Mouse (Mus musculus) frontal cortex, adult 2 months (tissue): ENCODE data around the gene Ctrc. TPM values are rescaled to one million over a fixed set of nuclear protein-coding genes. Genes with fewer than 3 reads are reported as not detected.

Source experiments
- DNase-seq, 2 experiments: peaks; one replicate each; pipeline ENCODE4 v3.0.0; 2022; ENCODE audit warnings: low spot score in 1 of 2; ENCODE audit errors: extremely low spot score in 1 of 2
- polyA plus RNA-seq: library from polyadenylated mRNA; depleted of rRNA; stranded (reverse); fragments of >200 nt; gene quantifications from 2 replicates; pipeline ENCODE4 v1.2.3, GENCODE M21; 2012

The Ctrc gene
- polyA plus RNA-seq, 1 experiment, result not detected

DNA sequence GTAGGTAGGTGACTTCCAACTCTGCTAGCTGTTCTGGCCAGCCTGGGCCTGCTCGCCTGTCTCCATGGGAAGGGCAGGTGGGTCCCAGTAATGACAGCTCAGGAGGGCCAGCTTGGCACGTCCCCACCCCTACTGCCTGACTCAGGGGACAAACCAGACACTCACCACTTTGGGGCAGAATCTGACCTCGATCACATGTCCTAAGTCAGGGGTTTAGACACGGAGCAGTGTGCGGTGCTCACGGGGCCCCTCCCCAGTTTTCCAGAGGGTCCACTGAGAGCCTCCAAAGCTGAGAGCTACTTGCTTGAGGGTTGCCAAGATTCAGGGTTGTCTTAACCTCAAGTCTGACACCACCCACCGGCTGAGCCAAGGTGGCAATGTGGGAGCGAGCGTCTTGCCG, 21.9 kb upstream of the Ctrc start:
- no peak for DNase-seq

DNA sequence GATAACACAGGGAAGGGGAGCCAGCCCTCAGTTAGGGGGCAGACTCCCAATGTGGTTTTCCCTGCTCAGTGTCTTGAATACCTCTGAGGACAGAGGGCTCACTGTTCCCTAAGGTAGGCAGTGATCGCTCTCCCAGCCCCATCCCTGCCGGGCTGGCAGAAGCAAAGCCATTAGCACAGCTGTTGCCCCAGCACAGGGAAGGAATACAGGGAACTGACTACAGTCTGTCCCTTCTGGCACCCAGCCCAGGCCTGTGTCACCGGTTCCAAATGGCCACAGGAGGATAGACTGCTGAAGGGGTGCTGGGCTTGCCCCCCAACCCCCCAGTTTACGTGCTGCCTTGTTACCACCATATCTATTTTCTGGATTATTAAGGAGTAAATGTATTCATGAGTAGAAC, 21.3 kb upstream of the Ctrc start:
- DNase-seq, result peak in 1 of 2 experiments; percentile 70

DNA sequence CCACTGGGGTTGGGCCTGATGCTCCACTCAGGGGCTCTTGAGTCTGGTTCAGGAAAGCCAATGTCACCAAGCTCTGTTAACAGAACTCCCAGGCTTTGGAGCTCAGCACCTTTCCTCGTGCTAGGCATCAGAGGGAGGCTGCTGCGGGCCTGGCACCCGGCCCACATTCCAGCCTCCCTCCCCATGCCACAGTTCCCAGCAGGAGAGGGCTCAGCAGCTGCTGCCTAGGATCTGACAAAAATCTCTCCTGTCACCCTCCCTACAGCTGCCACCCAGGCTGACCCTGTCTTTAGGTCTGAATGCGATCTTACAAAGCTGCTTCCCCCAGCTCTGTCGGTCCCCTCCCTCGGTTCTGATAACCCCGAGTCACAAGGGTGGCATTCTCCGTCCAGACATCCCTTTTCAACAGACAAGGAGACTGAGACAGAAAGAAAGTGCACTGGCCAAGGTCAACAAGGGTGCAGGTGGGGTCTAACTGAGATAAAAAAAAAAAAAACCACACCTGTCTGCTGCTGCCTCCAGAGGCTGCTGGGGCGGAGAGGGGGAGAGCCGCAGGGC, 20.9 kb upstream of the Ctrc start:
- no peak for DNase-seq

- DNase-seq, result no peak
Observed at GRCm38 (mm10) chr4:141865600-141865999, 19.4 kb upstream of the Ctrc start.

GRCm38 (mm10) chr4:141865006-141865405, 18.8 kb upstream of the Ctrc start:
- no peak for DNase-seq

GRCm38 (mm10) chr4:141864506-141864905, 18.3 kb upstream of the Ctrc start:
- no peak for DNase-seq

- no peak for DNase-seq
Observed at GRCm38 (mm10) chr4:141863726-141864280, 17.6 kb upstream of the Ctrc start.

DNA sequence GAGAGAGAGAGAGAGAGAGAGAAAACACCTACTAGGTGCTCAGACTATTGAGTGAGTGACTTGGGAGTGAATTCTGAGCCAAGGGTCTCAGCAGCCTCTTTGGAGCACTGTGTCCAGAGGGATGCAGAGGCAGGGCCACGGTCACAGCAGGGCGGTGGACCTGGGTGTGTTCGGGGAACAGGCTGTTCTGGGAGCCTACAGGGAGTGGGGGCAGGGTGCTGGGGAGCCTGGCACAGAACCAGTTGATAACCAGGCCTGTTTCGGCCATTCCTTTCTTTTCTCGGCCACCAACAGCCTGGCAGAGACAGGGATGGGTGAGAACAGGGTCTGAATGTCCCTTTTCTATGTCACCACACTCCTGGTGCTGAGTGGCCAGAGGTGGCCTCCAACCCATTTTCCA, 16.7 kb upstream of the Ctrc start:
- no peak for DNase-seq

GRCm38 (mm10) chr4:141861591-141862295, 15.6 kb upstream of the Ctrc start:
- DNase-seq, result no peak

DNA sequence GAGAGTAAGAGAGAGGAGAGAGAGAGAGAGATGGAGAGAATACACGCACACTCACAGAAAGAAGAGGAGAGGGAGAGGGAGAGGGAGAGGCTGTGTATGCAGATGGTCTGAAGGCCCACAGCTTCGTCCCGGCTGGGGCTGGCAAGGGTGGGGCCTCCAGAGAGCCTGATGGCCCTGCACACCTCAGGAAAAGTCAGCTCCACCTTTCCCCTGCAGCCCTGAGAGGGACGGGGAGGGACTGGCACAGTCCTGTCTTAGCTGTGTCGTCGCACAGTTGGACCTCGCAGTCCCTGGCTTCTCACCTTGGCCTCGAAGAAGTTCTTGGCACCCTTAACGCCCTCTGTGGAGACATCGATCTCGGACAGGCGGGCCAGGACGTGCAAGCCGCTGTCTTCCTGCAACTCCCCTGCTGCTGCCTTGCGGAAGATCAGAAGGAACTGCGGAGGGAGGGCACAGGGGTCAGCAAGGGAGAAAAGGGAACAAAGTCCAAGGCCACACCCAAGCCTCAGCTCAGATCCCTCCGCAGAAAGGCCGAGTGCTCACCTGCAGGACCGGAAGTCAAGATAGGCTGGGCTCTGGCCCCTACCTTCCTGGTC, 14.2 kb upstream of the Ctrc start:
- DNase-seq, result no peak

DNA sequence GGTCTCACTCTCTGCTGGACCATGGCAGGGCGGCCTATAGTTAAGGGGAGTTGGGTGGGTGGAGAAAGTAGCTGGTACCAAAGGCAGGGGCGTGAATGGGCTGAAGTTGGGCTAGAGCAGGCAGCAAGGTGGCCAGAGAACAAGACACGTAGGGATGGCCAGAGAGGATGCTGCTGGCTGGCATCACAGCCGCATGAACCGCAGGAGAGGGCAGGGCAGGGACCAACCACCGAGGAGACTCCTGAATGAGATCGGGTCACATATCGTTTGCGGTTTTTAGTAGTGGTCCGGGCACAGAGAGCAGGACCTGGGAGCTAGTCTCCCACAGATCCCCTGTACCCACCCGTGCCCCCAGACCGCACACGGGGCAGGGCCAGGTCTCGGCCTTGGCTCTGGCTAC, 13.2 kb upstream of the Ctrc start:
- no peak for DNase-seq

DNA sequence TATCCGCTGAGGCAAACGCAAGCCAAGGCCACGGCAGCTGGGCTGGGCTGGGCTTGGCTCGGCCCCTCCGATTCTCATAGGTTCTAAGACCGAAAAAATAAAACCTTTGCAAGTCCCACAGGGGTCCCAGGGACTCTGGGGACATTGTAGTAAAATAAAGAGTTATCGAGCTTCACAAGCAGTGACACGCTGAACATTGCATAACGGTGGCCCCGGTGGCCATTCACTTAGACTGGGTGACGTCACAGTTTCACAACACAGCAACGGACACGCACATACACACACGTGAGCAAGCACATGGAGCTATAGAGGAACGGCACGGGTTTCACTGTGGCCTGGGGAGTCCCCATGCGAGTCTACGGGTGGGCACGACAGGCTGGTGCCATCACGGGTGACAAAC, 12.3 kb upstream of the Ctrc start:
- DNase-seq, result no peak

DNA sequence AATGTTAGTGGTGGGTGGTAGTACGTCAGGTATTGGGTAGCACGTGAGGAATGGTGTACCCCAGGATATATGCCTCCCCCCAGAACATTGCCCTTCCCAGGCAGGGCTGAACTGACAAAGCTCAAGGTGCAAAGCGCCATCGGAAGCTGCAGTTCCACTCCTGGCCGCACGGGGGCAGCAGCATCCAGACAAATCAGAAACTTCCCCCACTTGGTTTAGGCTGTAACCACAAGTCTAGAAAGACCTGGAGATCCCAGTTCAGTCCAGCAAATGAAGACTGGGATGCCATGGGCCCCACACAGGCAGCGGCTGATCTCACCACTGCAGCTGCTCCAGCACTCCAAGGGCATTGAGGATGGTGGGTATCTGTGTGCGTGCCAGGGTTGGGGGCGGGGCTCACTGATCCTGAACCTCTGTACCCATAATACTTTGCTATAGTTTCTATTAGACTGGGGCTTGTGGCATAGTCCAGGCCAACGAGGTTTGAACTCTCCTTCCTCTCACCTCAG, 11.3 kb upstream of the Ctrc start:
- DNase-seq, result peak; percentile 79 to 94

DNA sequence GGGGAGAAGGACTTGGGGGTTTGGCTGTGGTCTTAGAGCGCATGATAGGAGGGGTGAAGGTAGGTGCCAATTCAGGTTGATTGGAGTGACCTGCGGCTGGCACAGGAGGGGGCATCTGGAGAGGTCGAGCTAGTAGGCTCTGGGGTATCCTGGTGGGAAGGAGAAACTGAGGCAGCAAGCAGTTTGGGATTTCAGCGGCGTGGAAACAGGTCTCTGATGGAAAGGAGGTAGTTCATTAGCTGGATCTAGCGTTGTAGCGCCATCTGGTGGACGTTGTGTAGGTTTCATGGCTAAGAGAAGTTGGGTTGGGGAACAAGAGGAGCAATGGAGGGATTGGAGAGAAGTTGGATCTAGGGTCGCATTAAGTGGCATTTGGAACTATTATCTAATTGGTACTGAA, 7.3 kb upstream of the Ctrc start:
- peak in 1 of 2 experiments; percentile 79 for DNase-seq

GRCm38 (mm10) chr4:141834536-141835095, 11.5 kb downstream of the Ctrc start:
- DNase-seq, result no peak

GRCm38 (mm10) chr4:141833911-141834310, 12.2 kb downstream of the Ctrc start:
- peak; percentile 44 to 68 for DNase-seq

GRCm38 (mm10) chr4:141831361-141831760, 14.8 kb downstream of the Ctrc start:
- no peak for DNase-seq

GRCm38 (mm10) chr4:141830381-141830780, 15.8 kb downstream of the Ctrc start:
- DNase-seq, result no peak

DNA sequence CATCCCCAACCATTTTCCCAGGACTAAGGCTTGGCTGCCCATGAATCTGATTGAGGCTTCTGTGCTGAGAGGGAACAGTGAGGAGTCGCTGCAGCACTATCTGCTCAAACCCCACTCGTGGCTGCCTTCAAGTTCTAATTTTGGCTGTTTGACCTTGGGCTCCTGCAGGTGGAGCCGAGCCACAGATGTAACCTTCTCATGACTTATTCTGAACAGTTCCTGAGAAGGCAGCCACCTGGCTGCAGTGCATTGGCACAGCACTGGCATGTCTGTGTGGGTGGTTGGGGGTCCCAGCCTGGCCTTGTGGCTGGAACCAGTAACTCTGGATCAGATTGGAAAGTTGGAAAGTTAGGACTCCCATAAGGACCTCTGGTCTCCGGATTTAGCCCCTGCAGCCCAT, 18.0 kb downstream of the Ctrc start:
- no peak for DNase-seq

GRCm38 (mm10) chr4:141827401-141827800, 18.8 kb downstream of the Ctrc start:
- no peak for DNase-seq

DNA sequence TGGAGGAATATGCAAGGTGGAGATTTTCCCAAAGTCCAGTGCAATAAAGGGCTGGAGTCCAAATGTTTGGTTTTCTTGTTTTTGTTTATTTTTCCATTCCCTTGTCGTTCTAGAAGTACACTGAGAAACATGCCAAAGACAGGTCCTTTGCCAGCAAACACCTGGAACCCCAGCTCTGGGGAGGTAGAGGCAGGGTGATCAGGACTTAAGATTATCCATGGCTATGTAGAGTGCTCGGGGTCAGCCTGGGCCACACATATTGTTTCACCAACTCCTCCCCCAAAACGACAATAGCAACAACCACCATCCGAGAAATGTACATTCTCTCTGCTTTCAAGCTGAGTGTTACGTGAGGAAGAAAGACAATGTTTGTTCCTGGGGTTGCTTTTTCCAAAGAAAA, 20.1 kb downstream of the Ctrc start, which contains the start of gene Cela2a:
Cela2a (minus strand) TSS at position 101 of the 400 bp plus-strand sequence.
- DNase-seq, result no peak
